Mouse (Mus musculus) heart, postnatal 25 days (tissue): ENCODE data around the gene Mapk7. TPM values are rescaled to one million over a fixed set of nuclear protein-coding genes. Genes with fewer than 3 reads are reported as not detected.

Experiments
- DNase-seq: peaks from one replicate; pipeline ENCODE4 v3.0.0; 2022; ENCODE audit warnings: low spot score
- intact Hi-C: fragments of 180-260 bp; cut with DNase I; formaldehyde crosslinking; loops from one replicate; pipeline ENCODE4 v1.15.1; 2025
- total RNA-seq, 2 experiments: library from RNA; stranded (reverse); gene quantifications; 2 replicates each; pipeline ENCODE4 v1.2.3; 2021

The Mapk7 gene
- 1 to 10 TPM; 6.0 to 7.7 TPM for total RNA-seq

GRCm38 (mm10) chr11:61494129-61494997 lies at the start of gene Mapk7:
Mapk7 (minus strand) TSS chr11:61494406.
- DNase-seq: peak; percentile 95
- intact Hi-C loops: loop anchor here (10.0 kb wide), 1 partner anchor 320 kb away; the partner anchor contains the start of gene Usp22

GRCm38 (mm10) chr11:61541106-61541505 lies 46.9 kb upstream of the Mapk7 start:
- intact Hi-C loops: no loop called here
- DNase-seq: no peak

- DNase-seq: no peak
- intact Hi-C loops: no loop called here
These were observed 46.4 kb upstream of the Mapk7 start for GRCm38 (mm10) chr11:61540642-61541041.

GRCm38 (mm10) chr11:61537362-61537761 lies 43.2 kb upstream of the Mapk7 start:
- no peak for DNase-seq
- intact Hi-C loops: no loop called here

GRCm38 (mm10) chr11:61536952-61537351 lies 42.7 kb upstream of the Mapk7 start:
- intact Hi-C loops: no loop called here
- no peak for DNase-seq

- DNase-seq: no peak
- intact Hi-C loops: loop anchor here (2.0 kb wide), 1 partner anchor 27 kb away; no protein-coding TSS in a partner anchor
These were observed 41.3 kb upstream of the Mapk7 start for GRCm38 (mm10) chr11:61535530-61535929.

GRCm38 (mm10) chr11:61533571-61533970 lies 39.4 kb upstream of the Mapk7 start:
- intact Hi-C loops: loop anchor here (5.0 kb wide), 1 partner anchor 44 kb away; the partner anchor contains the start of gene Epn2
- peak; percentile 58 for DNase-seq

- DNase-seq: no peak
- intact Hi-C loops: loop anchor here (5.0 kb wide), 1 partner anchor 44 kb away; the partner anchor contains the start of gene Epn2
These were observed 38.6 kb upstream of the Mapk7 start for GRCm38 (mm10) chr11:61532820-61533219.

GRCm38 (mm10) chr11:61529268-61529713 lies 35.1 kb upstream of the Mapk7 start:
- intact Hi-C loops: no loop called here
- DNase-seq: peak; percentile 28

- intact Hi-C loops: no loop called here
- DNase-seq: no peak
These were observed 32.7 kb upstream of the Mapk7 start for GRCm38 (mm10) chr11:61526872-61527271.

GRCm38 (mm10) chr11:61519484-61520107 lies 25.4 kb upstream of the Mapk7 start:
- no peak for DNase-seq
- intact Hi-C loops: no loop called here

- intact Hi-C loops: no loop called here
- no peak for DNase-seq
These were observed 24.7 kb upstream of the Mapk7 start for GRCm38 (mm10) chr11:61518871-61519270.

GRCm38 (mm10) chr11:61517971-61518370 lies 23.8 kb upstream of the Mapk7 start:
- no peak for DNase-seq
- intact Hi-C loops: no loop called here

- intact Hi-C loops: loop anchor here (5.0 kb wide), 1 partner anchor 197 kb away; no protein-coding TSS in a partner anchor
- no peak for DNase-seq
These were observed 20.7 kb upstream of the Mapk7 start for GRCm38 (mm10) chr11:61514953-61515352.

- DNase-seq: peak; percentile 89
- intact Hi-C loops: loop anchor here (2.0 to 10.0 kb wide), 4 partner anchors 94 to 1602 kb away; partner anchors contain the start of genes Aldh3a2 and Slc47a2
These were observed 10.6 kb upstream of the Mapk7 start, which contains the start of gene B9d1 for GRCm38 (mm10) chr11:61504713-61505257. B9d1 (plus strand) TSS chr11:61505144.

GRCm38 (mm10) chr11:61503933-61504332 lies 9.7 kb upstream of the Mapk7 start:
- DNase-seq: no peak
- intact Hi-C loops: loop anchor here (2.0 to 10.0 kb wide), 4 partner anchors 93 to 1602 kb away; partner anchors contain the start of genes Aldh3a2 and Slc47a2

GRCm38 (mm10) chr11:61498736-61499504 lies 4.7 kb upstream of the Mapk7 start:
- DNase-seq: no peak
- intact Hi-C loops: loop anchor here (10.0 kb wide), 1 partner anchor 324 kb away; the partner anchor contains the start of gene Usp22

- intact Hi-C loops: loop anchor here (10.0 kb wide), 1 partner anchor 323 kb away; the partner anchor contains the start of gene Usp22
- no peak for DNase-seq
These were observed 3.3 kb upstream of the Mapk7 start for GRCm38 (mm10) chr11:61497490-61497889.

- no peak for DNase-seq
- intact Hi-C loops: loop anchor here (10.0 kb wide), 1 partner anchor 321 kb away; the partner anchor contains the start of gene Usp22
These were observed 1.3 kb upstream of the Mapk7 start for GRCm38 (mm10) chr11:61495528-61495927.
